Mouse (Mus musculus) MEL (cell line): ENCODE data around the gene Cpsf2. TPM values are rescaled to one million over a fixed set of nuclear protein-coding genes. Genes with fewer than 3 reads are reported as not detected.
A peak's percentile ranks its signal among the peaks of the same experiment; 100 is the strongest.

Source experiments
- DNase-seq: peaks from one replicate; pipeline ENCODE4 v3.0.0; 2011; ENCODE audit warnings: low read depth, low spot score
- H3K27ac ChIP-seq: 2 replicates; pipeline ENCODE4 v1.5.1; 2012; ENCODE audit warnings: low read depth, mild to moderate bottlenecking, control low read depth, low read length, moderate library complexity; ENCODE audit not compliant: control insufficient read depth
- H3K27me3 ChIP-seq, 2 experiments: fragments of 150-350 bp in 1 of 2; sonication (generic) in 1 of 2; 2 replicates each; pipeline ENCODE4 v1.6.1; 2012; ENCODE audit warnings: low read length in 2 of 2, mild to moderate bottlenecking in 2 of 2, improper control_type of control experiment in 1 of 2, moderate library complexity in 1 of 2; ENCODE audit not compliant: insufficient read depth in 2 of 2, control insufficient read depth in 1 of 2
- H3K36me3 ChIP-seq, 2 experiments: 2 replicates each; pipeline ENCODE4 v1.6.1; 2012 to 2014; ENCODE audit warnings: low read length in 2 of 2, improper control_type of control experiment in 1 of 2, inconsistent platforms in 1 of 2, mild to moderate bottlenecking in 1 of 2; ENCODE audit not compliant: insufficient read depth in 2 of 2, control insufficient read depth in 1 of 2
- H3K4me1 ChIP-seq, 2 experiments: fragments of 150-350 bp in 1 of 2; sonication (generic) in 1 of 2; 2 replicates each; pipeline ENCODE4 v1.6.1; 2012; ENCODE audit warnings: low read length in 2 of 2, improper control_type of control experiment in 1 of 2, mild to moderate bottlenecking in 1 of 2; ENCODE audit not compliant: insufficient read depth in 2 of 2, control insufficient read depth in 1 of 2
- H3K4me3 ChIP-seq, 2 experiments: fragments of 150-350 bp in 1 of 2; sonication (generic) in 1 of 2; 2 replicates each; pipeline ENCODE4 v1.5.1; 2012; ENCODE audit warnings: low read depth in 2 of 2, low read length in 2 of 2, mild to moderate bottlenecking in 2 of 2, moderate library complexity in 2 of 2, control low read depth in 1 of 2, improper control_type of control experiment in 1 of 2; ENCODE audit not compliant: control insufficient read depth in 1 of 2, insufficient read depth in 1 of 2
- H3K79me2 ChIP-seq: 2 replicates; pipeline ENCODE4 v1.6.1; 2012; ENCODE audit warnings: mild to moderate bottlenecking, low read length, moderate library complexity; ENCODE audit not compliant: control insufficient read depth, poor library complexity, insufficient read depth
- H3K9ac ChIP-seq: 2 replicates; pipeline ENCODE4 v1.6.1; 2012; ENCODE audit warnings: low read depth, mild to moderate bottlenecking, control low read depth, low read length, moderate library complexity; ENCODE audit not compliant: control insufficient read depth, poor library complexity, severe bottlenecking
- H3K9me3 ChIP-seq: fragments of 150-350 bp; sonication (generic); replicated peaks from 2 replicates; pipeline ENCODE4 v1.6.1; 2012; ENCODE audit warnings: mild to moderate bottlenecking, low read length, improper control_type of control experiment, moderate library complexity; ENCODE audit not compliant: insufficient read depth
- BHLHE40 ChIP-seq: IDR thresholded peaks from 2 replicates; pipeline ENCODE4 v1.6.1; 2012; ENCODE audit warnings: low read depth, mild to moderate bottlenecking, inconsistent platforms, low read length, improper control_type of control experiment, borderline replicate concordance
- CHD1 ChIP-seq: IDR thresholded peaks from 2 replicates; pipeline ENCODE4 v1.6.1; 2012; ENCODE audit warnings: low read depth, mild to moderate bottlenecking, inconsistent platforms, low read length, improper control_type of control experiment
- CHD2 ChIP-seq: IDR thresholded peaks from 2 replicates; pipeline ENCODE4 v1.6.1; 2011; ENCODE audit warnings: low read length, improper control_type of control experiment
- CTCF ChIP-seq, 3 experiments: IDR thresholded peaks in 2 of 3; conservative IDR thresholded peaks in 1 of 3; 2 replicates each; pipeline ENCODE4 v1.5.1; 2011 to 2012; ENCODE audit warnings: low read length in 3 of 3, low read depth in 2 of 3, mild to moderate bottlenecking in 2 of 3, improper control_type of control experiment in 1 of 3, inconsistent platforms in 1 of 3, mixed read lengths in 1 of 3, moderate library complexity in 1 of 3; ENCODE audit not compliant: control insufficient read depth in 1 of 3, insufficient read depth in 1 of 3, poor library complexity in 1 of 3, severe bottlenecking in 1 of 3
- E2F4 ChIP-seq: IDR thresholded peaks from 2 replicates; pipeline ENCODE4 v1.6.1; 2011; ENCODE audit warnings: low read depth, low read length, improper control_type of control experiment, borderline replicate concordance
- ELF1 ChIP-seq: IDR thresholded peaks from 2 replicates; pipeline ENCODE4 v1.6.1; 2014; ENCODE audit warnings: low read depth, mild to moderate bottlenecking, inconsistent platforms, low read length, improper control_type of control experiment, moderate library complexity
- EP300 ChIP-seq, 2 experiments: IDR thresholded peaks; 2 replicates each; pipeline ENCODE4 v1.6.1; 2011; ENCODE audit warnings: improper control_type of control experiment in 2 of 2, low read length in 2 of 2, low read depth in 1 of 2, mild to moderate bottlenecking in 1 of 2
- ETS1 ChIP-seq: IDR thresholded peaks from 2 replicates; pipeline ENCODE4 v1.6.1; 2012; ENCODE audit warnings: low read depth, mild to moderate bottlenecking, inconsistent platforms, low read length, improper control_type of control experiment, moderate library complexity
- GABPA ChIP-seq: IDR thresholded peaks from 2 replicates; pipeline ENCODE4 v1.6.1; 2012; ENCODE audit warnings: low read depth, mild to moderate bottlenecking, inconsistent platforms, low read length, improper control_type of control experiment, moderate library complexity
- GATA1 ChIP-seq: IDR thresholded peaks from 2 replicates; pipeline ENCODE4 v1.6.1; 2011; ENCODE audit warnings: low read depth, low read length, improper control_type of control experiment
- HCFC1 ChIP-seq: IDR thresholded peaks from 2 replicates; pipeline ENCODE4 v1.6.1; 2012; ENCODE audit warnings: low read depth, mild to moderate bottlenecking, inconsistent platforms, low read length, improper control_type of control experiment, moderate library complexity
- JUND ChIP-seq: IDR thresholded peaks from 2 replicates; pipeline ENCODE4 v1.6.1; 2011; ENCODE audit warnings: low read depth, mild to moderate bottlenecking, improper control_type of control experiment, low read length
- KAT2A ChIP-seq: conservative IDR thresholded peaks from 2 replicates; pipeline ENCODE4 v1.6.1; 2012; ENCODE audit warnings: low read depth, low read length, improper control_type of control experiment, inconsistent platforms
- MAFK ChIP-seq: IDR thresholded peaks from 2 replicates; pipeline ENCODE4 v1.6.1; 2011; ENCODE audit warnings: low read depth, mild to moderate bottlenecking, low read length, improper control_type of control experiment, borderline replicate concordance
- MAX ChIP-seq: IDR thresholded peaks from 2 replicates; pipeline ENCODE4 v1.6.1; 2011; ENCODE audit warnings: low read length, improper control_type of control experiment
- MAZ ChIP-seq: IDR thresholded peaks from 2 replicates; pipeline ENCODE4 v1.6.1; 2012; ENCODE audit warnings: low read depth, mild to moderate bottlenecking, inconsistent platforms, low read length, improper control_type of control experiment
- MEF2A ChIP-seq: IDR thresholded peaks from 2 replicates; pipeline ENCODE4 v1.6.1; 2014; ENCODE audit warnings: low read depth, mild to moderate bottlenecking, inconsistent platforms, low read length, improper control_type of control experiment; ENCODE audit not compliant: poor library complexity, insufficient replicate concordance, severe bottlenecking; ENCODE audit errors: extremely low read depth
- MXI1 ChIP-seq: IDR thresholded peaks from 2 replicates; pipeline ENCODE4 v1.6.1; 2011; ENCODE audit warnings: mild to moderate bottlenecking, low read depth, low read length, improper control_type of control experiment
- MYB ChIP-seq: IDR thresholded peaks from 2 replicates; pipeline ENCODE4 v1.6.1; 2011; ENCODE audit warnings: mild to moderate bottlenecking, low read depth, low read length, improper control_type of control experiment
- MYC ChIP-seq: IDR thresholded peaks from 2 replicates; pipeline ENCODE4 v1.6.1; 2011; ENCODE audit warnings: low read depth, mild to moderate bottlenecking, low read length, improper control_type of control experiment, moderate library complexity
- NELFE ChIP-seq: IDR thresholded peaks from 2 replicates; pipeline ENCODE4 v1.6.1; 2011; ENCODE audit warnings: low read depth, low read length, improper control_type of control experiment
- NRF1 ChIP-seq: IDR thresholded peaks from 2 replicates; pipeline ENCODE4 v1.6.1; 2014; ENCODE audit warnings: low read depth, mild to moderate bottlenecking, inconsistent platforms, low read length, improper control_type of control experiment, moderate library complexity; ENCODE audit not compliant: poor library complexity, insufficient read depth, severe bottlenecking
- POLR2A ChIP-seq, 2 experiments: IDR thresholded peaks; 2 replicates each; pipeline ENCODE4 v1.6.1; 2011 to 2012; ENCODE audit warnings: low read length in 2 of 2, mild to moderate bottlenecking in 2 of 2, control low read depth in 1 of 2, improper control_type of control experiment in 1 of 2, low read depth in 1 of 2, moderate library complexity in 1 of 2; ENCODE audit not compliant: control insufficient read depth in 1 of 2, insufficient read depth in 1 of 2, poor library complexity in 1 of 2
- POLR2AphosphoS2 ChIP-seq: IDR thresholded peaks from 2 replicates; pipeline ENCODE4 v1.6.1; 2011; ENCODE audit warnings: low read length, improper control_type of control experiment
- POLR2AphosphoS5 ChIP-seq: IDR thresholded peaks from 2 replicates; pipeline ENCODE4 v1.6.1; 2012; ENCODE audit warnings: low read depth, borderline replicate concordance, mild to moderate bottlenecking, inconsistent platforms, low read length, moderate library complexity, mixed read lengths
- RCOR1 ChIP-seq: IDR thresholded peaks from 2 replicates; pipeline ENCODE4 v1.6.1; 2012; ENCODE audit warnings: low read depth, mild to moderate bottlenecking, inconsistent platforms, low read length, improper control_type of control experiment
- SIN3A ChIP-seq: IDR thresholded peaks from 2 replicates; pipeline ENCODE4 v1.6.1; 2012; ENCODE audit warnings: low read length, improper control_type of control experiment, inconsistent platforms
- SMC3 ChIP-seq: IDR thresholded peaks from 2 replicates; pipeline ENCODE4 v1.6.1; 2011; ENCODE audit warnings: low read depth, low read length, improper control_type of control experiment
- TAL1 ChIP-seq: IDR thresholded peaks from 2 replicates; pipeline ENCODE4 v1.6.1; 2012; ENCODE audit warnings: mild to moderate bottlenecking, inconsistent platforms, low read length, moderate library complexity, mixed read lengths
- TBP ChIP-seq: IDR thresholded peaks from 2 replicates; pipeline ENCODE4 v1.8.0; 2011; ENCODE audit warnings: low read depth, low read length, improper control_type of control experiment
- TCF12 ChIP-seq: IDR thresholded peaks from 2 replicates; pipeline ENCODE4 v1.6.1; 2014; ENCODE audit warnings: low read depth, mild to moderate bottlenecking, inconsistent platforms, low read length, improper control_type of control experiment, moderate library complexity
- UBTF ChIP-seq: IDR thresholded peaks from 2 replicates; pipeline ENCODE4 v1.6.1; 2012; ENCODE audit warnings: low read depth, mild to moderate bottlenecking, inconsistent platforms, low read length, improper control_type of control experiment, moderate library complexity, borderline replicate concordance; ENCODE audit not compliant: insufficient read depth
- USF1 ChIP-seq: IDR thresholded peaks from 2 replicates; pipeline ENCODE4 v1.6.1; 2014; ENCODE audit warnings: low read depth, mild to moderate bottlenecking, inconsistent platforms, low read length, improper control_type of control experiment, moderate library complexity
- USF2 ChIP-seq, 2 experiments: IDR thresholded peaks; 2 replicates each; pipeline ENCODE4 v1.6.1; 2011 to 2012; ENCODE audit warnings: improper control_type of control experiment in 2 of 2, low read length in 2 of 2, borderline replicate concordance in 1 of 2, inconsistent platforms in 1 of 2, low read depth in 1 of 2, mild to moderate bottlenecking in 1 of 2; ENCODE audit not compliant: insufficient read depth in 1 of 2
- ZC3H11A ChIP-seq: IDR thresholded peaks from 2 replicates; pipeline ENCODE4 v1.6.1; 2012; ENCODE audit warnings: low read depth, mild to moderate bottlenecking, inconsistent platforms, low read length, improper control_type of control experiment
- ZKSCAN1 ChIP-seq: IDR thresholded peaks from 2 replicates; pipeline ENCODE4 v1.6.1; 2012; ENCODE audit warnings: low read depth, mild to moderate bottlenecking, inconsistent platforms, low read length, improper control_type of control experiment, moderate library complexity
- ZMIZ1 ChIP-seq: IDR thresholded peaks from 2 replicates; pipeline ENCODE4 v1.6.1; 2012; ENCODE audit warnings: low read depth, mild to moderate bottlenecking, inconsistent platforms, low read length, improper control_type of control experiment, moderate library complexity
- ZNF384 ChIP-seq: IDR thresholded peaks from 2 replicates; pipeline ENCODE4 v1.6.1; 2012; ENCODE audit warnings: low read depth, mild to moderate bottlenecking, inconsistent platforms, low read length, improper control_type of control experiment
- polyA plus RNA-seq, 2 experiments: library from polyadenylated mRNA; stranded (reverse) in 1 of 2; unstranded in 1 of 2; fragments of >175 nt in 1 of 2; fragments of >200 nt in 1 of 2; gene quantifications; 2 replicates each; pipeline versions ENCODE4 v1.2.1 to v1.2.4; 2012; ENCODE audit warnings: low replicate concordance in 2 of 2, low read depth in 1 of 2; ENCODE audit not compliant: insufficient read length in 2 of 2, insufficient read depth in 1 of 2, missing spikeins in 1 of 2
- total RNA-seq: library from RNA; depleted of rRNA; stranded (reverse); fragments of 300-350 nt; gene quantifications from 2 replicates; pipeline ENCODE4 v1.2.3, GENCODE M21; 2012

Gene Cpsf2
- total and polyA plus RNA-seq, 3 experiments: 52.1 to 109 (median 56.9) TPM

- Histone ChIP-seq H3K9me3 (no peaks in the 10 kb centered on the region), H3K79me2 (peaks cover 6% of the 10 kb centered on the region), H3K27ac (no peak overlapping the region), H3K36me3 (peaks cover 21 to 44% of the 10 kb centered on the region in 2 experiments), H3K9ac (no peak overlapping the region), H3K4me1 (peaks cover 7 to 15% of the 10 kb centered on the region in 2 experiments; a peak in 2 of 4 replicates), H3K4me3 (no peak overlapping the region), H3K27me3 (no peaks in the 10 kb centered on the region)
- DNase-seq: peak; percentile 64
- no peak for TF ChIP-seq HCFC1
- TF ChIP-seq E2F4: no peak
- no peak for TF ChIP-seq ZMIZ1
- peak; percentile 63 for TF ChIP-seq SMC3
- peak; percentile 64; the same call in 1 of the 2 replicates for TF ChIP-seq RCOR1
- no peak for TF ChIP-seq JUND
- TF ChIP-seq NRF1: no peak
- peak; percentile 43; the same call in 1 of the 2 replicates for TF ChIP-seq SIN3A
- TF ChIP-seq TCF12: no peak
- no peak for TF ChIP-seq GABPA
- TF ChIP-seq CHD1: no peak
- 0 out of 2 replicates have a peak, but pooled peaks have one; percentile 8 for TF ChIP-seq ZC3H11A
- TF ChIP-seq USF1: 0 out of 2 replicates have a peak, but pooled peaks have one; percentile 38
- TF ChIP-seq ZKSCAN1: no peak
- TF ChIP-seq USF2 (IDR thresholded peaks at IDR 0.05; ENCODE audit: borderline replicate concordance in 1 of 2, insufficient read depth in 1 of 2, low read depth in 1 of 2, low read length in 2 of 2): no peak
- no peak for TF ChIP-seq CHD2
- peak in 2 of 3 experiments; percentile 42 to 70; a peak in 3 of 6 replicates for TF ChIP-seq CTCF (IDR thresholded peaks at IDR 0.05 in 2 of 3, conservative IDR thresholded peaks at IDR 0.05 in 1 of 3; ENCODE audit: control insufficient read depth in 1 of 3, insufficient read depth in 1 of 3, low read depth in 2 of 3, low read length in 3 of 3, poor library complexity in 1 of 3, severe bottlenecking in 1 of 3)
- TF ChIP-seq UBTF: no peak
- TF ChIP-seq MYB: no peak
- no peak for TF ChIP-seq MEF2A
- no peak for TF ChIP-seq ELF1
- no peak for TF ChIP-seq MAFK
- TF ChIP-seq BHLHE40: no peak
- TF ChIP-seq MAZ: no peak
- TF ChIP-seq MYC: no peak
- no peak for TF ChIP-seq ZNF384
- no peak for TF ChIP-seq TBP
- TF ChIP-seq NELFE: no peak
- no peak for TF ChIP-seq KAT2A
- peak in 1 of 2 experiments; percentile 30; a peak in 1 of 4 replicates for TF ChIP-seq EP300 (IDR thresholded peaks at IDR 0.05; ENCODE audit: low read depth in 1 of 2, low read length in 2 of 2)
- TF ChIP-seq POLR2A (IDR thresholded peaks at IDR 0.05; ENCODE audit: control insufficient read depth in 1 of 2, insufficient read depth in 1 of 2, low read depth in 1 of 2, low read length in 2 of 2, poor library complexity in 1 of 2): no peak
- no peak for TF ChIP-seq GATA1
- no peak for TF ChIP-seq POLR2AphosphoS2
- TF ChIP-seq MXI1: no peak
- no peak for TF ChIP-seq POLR2AphosphoS5
- TF ChIP-seq MAX: no peak
- TF ChIP-seq TAL1: no peak
- TF ChIP-seq ETS1: peak; percentile 52; the same call in 1 of the 2 replicates
These were observed 9.3 kb downstream of the Cpsf2 start for GRCm38 (mm10) chr12:101985110-101985509.
